Mouse (Mus musculus): ENCODE measurements at regions not wholly inside any gene's neighbourhood (a gene's known extent, or its start where the extent isn't known, plus 50 kb on each side); places are given as distances from the start of the nearest gene placed in this dataset.

DNA sequence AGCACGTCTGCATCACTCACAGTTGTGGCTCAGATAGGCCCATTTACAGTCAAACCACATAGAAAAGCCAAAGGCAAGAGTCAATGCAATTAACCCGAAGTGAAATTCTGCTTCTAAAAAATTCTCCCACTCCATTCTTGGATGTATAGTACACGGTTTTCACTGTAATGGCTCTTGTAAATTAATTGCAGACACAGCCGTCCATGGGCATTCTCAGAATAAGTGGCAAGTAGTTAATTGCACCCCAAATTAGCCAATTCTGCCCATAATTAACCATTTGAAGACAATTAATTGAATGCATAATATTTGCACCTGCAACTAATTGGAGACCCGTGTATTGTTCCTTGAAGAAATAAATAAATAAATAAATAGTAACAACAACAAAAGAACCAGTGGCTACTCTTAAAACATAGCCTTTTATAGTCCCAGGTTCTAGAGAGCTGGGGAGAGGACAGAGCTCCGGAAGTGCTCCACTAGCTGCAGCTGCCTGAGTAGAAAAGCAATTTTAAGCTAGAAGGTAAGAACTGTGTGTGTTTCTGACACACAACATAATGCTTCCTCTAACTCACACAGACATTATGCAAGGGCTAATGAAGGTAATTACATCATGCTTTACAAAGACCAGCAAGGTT, 266.2 kb downstream of the Sox11 start:
- no peak for TF ChIP-seq CTCF (IDR thresholded peaks at IDR 0.05; ENCODE audit: control insufficient read depth, insufficient read depth, insufficient read length)
- no peak for TF ChIP-seq FOSL1 (IDR thresholded peaks at IDR 0.05; ENCODE audit: insufficient read depth, low read length, poor library complexity, severe bottlenecking)
- TF ChIP-seq MYOD1 (IDR thresholded peaks at IDR 0.05; ENCODE audit: control insufficient read depth, insufficient read length, low read depth) = no peak
- no peak for TF ChIP-seq CEBPB (IDR thresholded peaks at IDR 0.05; ENCODE audit: low read depth)
